Mouse (Mus musculus) central nervous system, embryonic 18 days (tissue): ENCODE results near the gene Atp6v0e2. TPM values are rescaled to one million over a fixed set of nuclear protein-coding genes. Genes with fewer than 3 reads are reported as not detected.

ENCODE experiments used
- polyA plus RNA-seq: library from polyadenylated mRNA; depleted of rRNA; stranded (reverse); fragments of >200 nt; gene quantifications from 2 replicates; pipeline ENCODE4 v1.2.3, GENCODE M21; 2012; rRNA removed

Atp6v0e2 gene
- polyA plus RNA-seq, result 317 and 323 TPM in 2 replicates

DNA sequence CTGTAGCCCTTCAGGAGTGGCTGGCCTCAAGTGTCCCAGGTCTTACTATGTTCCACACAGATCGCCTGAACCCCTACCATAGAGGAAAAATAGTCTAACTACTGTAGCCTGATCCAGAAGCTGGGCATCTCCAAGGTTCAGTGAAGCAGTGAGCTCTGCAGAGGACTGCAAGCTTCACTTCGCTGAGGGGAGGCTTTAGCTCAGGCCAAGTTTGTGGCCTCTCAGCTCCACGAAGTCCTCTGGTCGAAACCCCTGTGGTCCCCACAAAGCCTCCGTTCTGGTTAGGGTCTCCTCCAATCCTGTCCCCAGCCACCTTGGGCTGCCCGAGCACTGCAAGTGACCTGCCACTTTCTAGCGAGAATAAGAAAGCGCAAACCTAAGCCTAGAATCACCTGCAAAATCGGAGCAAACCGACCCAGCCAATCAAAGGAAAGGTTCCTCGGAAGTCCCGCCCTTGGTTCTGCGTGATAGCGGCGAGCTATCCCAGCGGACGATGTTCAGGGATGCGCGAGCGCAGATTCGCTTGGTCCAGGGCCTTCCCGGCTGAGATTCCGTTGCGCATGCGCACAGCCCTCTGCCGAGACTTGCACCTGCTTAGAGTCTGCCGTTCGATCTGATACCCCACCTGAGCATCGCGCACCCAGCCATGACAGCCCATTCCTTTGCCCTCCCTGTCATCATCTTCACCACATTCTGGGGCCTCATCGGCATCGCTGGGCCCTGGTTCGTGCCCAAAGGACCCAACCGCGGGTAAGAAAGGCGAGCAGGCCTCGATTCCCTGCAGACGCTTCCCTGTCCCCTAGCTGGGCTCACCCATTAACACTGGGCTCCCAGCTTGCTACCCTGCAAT is at the start of gene Atp6v0e2:
Gene Atp6v0e2, plus strand, starts transcription at position 511 of the 850 bp plus-strand sequence.

DNA sequence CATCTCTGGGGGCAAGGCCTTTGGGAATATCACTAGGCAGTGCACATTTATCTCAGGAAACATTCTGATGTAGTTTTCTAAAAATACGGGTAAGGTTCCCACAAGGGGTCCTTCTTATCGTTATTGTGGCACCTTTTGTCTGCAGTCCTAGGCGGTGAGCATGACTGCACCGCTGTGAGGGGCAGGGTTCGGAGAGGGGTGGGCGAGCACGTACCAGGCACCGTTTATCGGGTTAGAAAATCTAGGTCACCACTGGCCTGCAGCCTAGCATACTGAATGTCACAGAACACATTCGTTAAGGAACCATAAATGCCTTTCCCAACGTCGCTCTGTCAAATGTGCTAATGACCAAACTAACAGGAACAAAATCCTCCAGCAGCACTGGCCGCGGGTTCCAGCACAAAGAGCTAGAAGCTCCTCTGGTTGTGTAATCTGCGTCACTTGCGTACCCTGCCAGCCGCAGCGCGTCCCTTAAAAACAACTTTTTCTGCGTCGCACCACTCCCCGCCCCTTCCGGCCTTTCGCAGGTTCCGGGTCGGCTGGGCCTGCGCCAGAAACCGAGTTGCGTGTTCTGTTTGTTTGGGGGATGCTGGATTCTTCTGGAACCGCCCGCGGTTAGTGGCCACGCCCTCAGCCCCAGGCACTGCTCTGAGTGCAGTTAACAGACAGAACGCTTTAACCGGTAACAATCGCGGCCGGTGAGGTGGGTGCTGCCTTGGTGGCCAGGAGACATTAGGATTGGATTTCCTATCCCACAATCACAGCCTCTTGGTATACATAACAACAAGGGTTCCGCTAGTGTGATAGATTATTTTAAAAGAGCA is 17.1 kb downstream of the Atp6v0e2 start, which contains the start of gene Lrrc61:
Gene Lrrc61, plus strand, starts transcription at position 517 of the 824 bp plus-strand sequence.

DNA sequence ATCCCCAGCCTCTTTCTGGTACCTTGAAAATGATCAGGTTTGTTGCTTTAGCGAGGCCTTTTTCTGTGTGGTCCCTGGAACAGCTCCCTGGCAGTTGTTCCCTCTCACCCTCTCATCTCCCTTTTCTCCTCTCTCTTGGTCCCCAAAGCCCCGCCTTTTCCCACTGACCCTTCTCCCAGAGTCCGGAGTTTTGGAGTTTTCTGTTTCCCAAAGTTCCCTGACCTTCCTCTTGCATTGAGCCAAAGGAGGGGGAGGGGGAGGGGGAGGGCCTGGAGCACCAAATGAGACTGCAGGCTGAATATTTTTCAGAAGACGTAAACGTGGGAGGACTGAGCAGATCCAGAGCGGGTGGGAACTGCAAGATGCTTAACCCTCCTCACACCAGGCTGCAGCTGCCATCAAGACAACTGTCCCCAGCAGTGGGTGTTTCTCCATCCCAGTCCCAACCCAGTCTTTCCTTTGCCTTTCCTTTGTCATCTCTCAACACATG is 35.2 kb downstream of the Atp6v0e2 start, which contains the start of gene Rarres2:
Gene Rarres2, minus strand, starts transcription at position 218 of the 490 bp plus-strand sequence.

DNA sequence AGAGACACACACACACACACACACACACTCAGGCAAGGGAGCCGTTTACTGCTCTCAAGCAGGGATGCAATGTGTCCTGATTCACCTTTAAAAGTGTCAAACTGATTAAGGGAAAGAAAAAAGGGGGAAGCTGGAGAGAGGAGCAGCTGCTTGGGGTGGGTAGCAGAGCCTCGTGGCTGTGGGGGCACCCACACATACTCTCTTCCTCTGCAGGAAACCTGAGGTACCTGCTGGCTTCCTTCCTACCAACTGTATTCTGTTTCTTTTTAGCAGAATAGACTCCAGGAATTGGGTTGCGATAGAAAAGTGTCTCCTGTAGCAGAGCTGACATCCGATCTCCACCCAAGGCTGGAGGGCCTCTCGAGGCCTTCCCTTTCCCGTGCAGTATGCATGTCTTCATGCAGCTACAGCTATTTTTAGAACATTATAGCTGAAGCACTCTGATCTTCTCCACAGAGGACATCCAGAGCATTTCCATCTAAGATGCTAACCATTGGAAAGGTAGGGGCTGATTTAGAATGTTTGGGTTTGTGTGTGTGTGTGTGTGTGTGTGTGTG is 51.9 kb downstream of the Atp6v0e2 start, which contains the start of gene Gm45021:
Gene Gm45021, plus strand, starts transcription at position 417 of the 557 bp plus-strand sequence.

Other genes starting within 250 kb of the Atp6v0e2 start
- gene Krba1, start 142.0 kb upstream of the Atp6v0e2 start, polyA plus RNA-seq, result 44.1 and 44.3 TPM in 2 replicates
- 31.4 and 37.1 TPM in 2 replicates for gene Zfp467, start 91.8 kb upstream of the Atp6v0e2 start, polyA plus RNA-seq
- gene Sspo, start 89.4 kb upstream of the Atp6v0e2 start, polyA plus RNA-seq, result 2.3 and 2.8 TPM in 2 replicates
- 24.9 and 28.4 TPM in 2 replicates for gene Lrrc61, start 17.2 kb downstream of the Atp6v0e2 start, polyA plus RNA-seq
- gene Rarres2, start 35.2 kb downstream of the Atp6v0e2 start, polyA plus RNA-seq, result 7.5 and 9.4 TPM in 2 replicates
- 0.41 TPM in 1 of 2 replicates, not detected in the other for gene Gm45021, start 52.0 kb downstream of the Atp6v0e2 start, polyA plus RNA-seq
- gene Repin1, start 56.3 kb downstream of the Atp6v0e2 start, polyA plus RNA-seq, result 47.3 and 49.6 TPM in 2 replicates
- not detected in 2 replicates for gene Gm44965, start 56.3 kb downstream of the Atp6v0e2 start, polyA plus RNA-seq
- gene Zfp775, start 64.4 kb downstream of the Atp6v0e2 start, polyA plus RNA-seq, result 10.4 and 11.7 TPM in 2 replicates
- 22.4 and 24.2 TPM in 2 replicates for gene AI854703, start 89.1 kb downstream of the Atp6v0e2 start, polyA plus RNA-seq
- gene Gimap8, start 109.6 kb downstream of the Atp6v0e2 start, polyA plus RNA-seq, result 1.5 and 1.7 TPM in 2 replicates
- gene Gimap9, start 138.5 kb downstream of the Atp6v0e2 start, polyA plus RNA-seq, result 1.6 and 1.8 TPM in 2 replicates
- gene Gimap4, start 146.9 kb downstream of the Atp6v0e2 start, polyA plus RNA-seq, result 0.91 and 1.2 TPM in 2 replicates
- gene Gimap6, start 170.6 kb downstream of the Atp6v0e2 start, polyA plus RNA-seq, result 5.4 and 6.2 TPM in 2 replicates
- 0.48 TPM in 1 of 2 replicates, not detected in the other for gene Gm28053, start 181.0 kb downstream of the Atp6v0e2 start, polyA plus RNA-seq
- gene Gimap7, start 181.0 kb downstream of the Atp6v0e2 start, polyA plus RNA-seq, result not detected in 2 replicates
- 1.8 and 1.9 TPM in 2 replicates for gene Gimap1, start 201.4 kb downstream of the Atp6v0e2 start, polyA plus RNA-seq
- 1.2 and 1.5 TPM in 2 replicates for gene Gimap5, start 208.6 kb downstream of the Atp6v0e2 start, polyA plus RNA-seq
- gene Gimap3, start 233.2 kb downstream of the Atp6v0e2 start, polyA plus RNA-seq, result 0.03 TPM in 1 of 2 replicates, not detected in the other